ENCODE assay signal across 9 mouse cellular contexts in genomic region chr3:57663731-57664130, GRCm38 (mm10). TPM values are rescaled to one million over a fixed set of nuclear protein-coding genes. Genes with fewer than 3 reads are reported as not detected.
A peak's percentile ranks its signal among the peaks of the same experiment; 100 is the strongest.
DNase-seq lines count a peak whose midpoint lies in the region; ATAC-seq and TF ChIP-seq lines count a peak whose summit lies in the region.
"Had no signal": no experiment of that assay in that cellular context is flagged by ENCODE, and none has a peak within 500 bp of the region (broad histone marks: within the 10 kb centered on the region; RNA-seq: fewer than 3 reads in every experiment).

No protein-coding gene starts in this region.

- no peaks in the 10 kb centered on the region for H3K4me1 ChIP-seq in liver, adult 2 months (ENCODE audit: control insufficient read depth, insufficient read depth, low read length)
- H3K4me1 ChIP-seq in liver, embryonic 11.5 days (replicated peaks; ENCODE audit: control insufficient read depth, insufficient read depth, low read length), result no peaks in the 10 kb centered on the region
- H3K4me1 ChIP-seq in limb, embryonic 11.5 days (ENCODE audit: control insufficient read depth, insufficient read depth, low read length), result no peaks in the 10 kb centered on the region

- H3K4me2 ChIP-seq in liver, embryonic 11.5 days, result no peak overlapping the region
- no peak overlapping the region for H3K4me2 ChIP-seq in limb, embryonic 11.5 days (ENCODE audit: low read depth, severe bottlenecking)
- H3K4me2 ChIP-seq: hindbrain, embryonic 15.5 days had no signal

- no peaks in the 10 kb centered on the region for H3K79me2 ChIP-seq in liver, adult 2 months (ENCODE audit: control insufficient read depth, insufficient read depth, low read length)

- no peak overlapping the region for H3K4me3 ChIP-seq in liver, adult 2 months (ENCODE audit: insufficient read depth, low read depth, low read length)
- H3K4me3 ChIP-seq in liver, embryonic 11.5 days (ENCODE audit: low read depth, low read length), result no peak overlapping the region
- H3K4me3 ChIP-seq in limb, embryonic 11.5 days (ENCODE audit: low read depth, low read length), result no peak overlapping the region
- H3K4me3 ChIP-seq: hindbrain, embryonic 15.5 days had no signal

- 13% methylated on average over 6 of the region's 6 CpGs for WGBS in liver, adult 2 months
- 21% methylated on average over 6 of the region's 6 CpGs for WGBS in liver, embryonic 11.5 days
- 33% methylated on average over 6 of the region's 6 CpGs for WGBS in limb, embryonic 11.5 days

- ATAC-seq in cerebellum, adult (ENCODE audit: insufficient number of reproducible peaks, low FRiP score, low TSS enrichment), result no peak
- no peak for ATAC-seq in liver, embryonic 11.5 days (replicated peaks; ENCODE audit: low FRiP score)
- no peak for ATAC-seq in limb, embryonic 11.5 days (ENCODE audit: insufficient number of reproducible peaks, low FRiP score, low TSS enrichment, low read depth)

- no peaks in the 10 kb centered on the region for H3K36me3 ChIP-seq in liver, adult 2 months (ENCODE audit: control insufficient read depth, insufficient read depth, low read length)
- H3K36me3 ChIP-seq in liver, embryonic 11.5 days (ENCODE audit: control insufficient read depth, insufficient read depth, low read length), result no peaks in the 10 kb centered on the region
- no peaks in the 10 kb centered on the region for H3K36me3 ChIP-seq in limb, embryonic 11.5 days (ENCODE audit: control insufficient read depth, insufficient read depth, low read length)
- H3K36me3 ChIP-seq: hindbrain, embryonic 15.5 days had no signal

- H3K27ac ChIP-seq in liver, adult 2 months (replicated peaks; ENCODE audit: insufficient read depth, low read depth, low read length), result no peak overlapping the region
- H3K27ac ChIP-seq in liver, embryonic 11.5 days (ENCODE audit: low read depth, low read length), result no peak overlapping the region
- H3K27ac ChIP-seq in limb, embryonic 11.5 days (replicated peaks; ENCODE audit: low read depth, low read length), result no peak overlapping the region
- H3K27ac ChIP-seq: hindbrain, embryonic 15.5 days had no signal

- no peak overlapping the region for H3K9ac ChIP-seq in liver, adult 2 months (ENCODE audit: low read depth, low read length)
- no peak overlapping the region for H3K9ac ChIP-seq in liver, embryonic 11.5 days (ENCODE audit: low read depth, low read length)
- H3K9ac ChIP-seq in limb, embryonic 11.5 days (ENCODE audit: low read length), result no peak overlapping the region
- H3K9ac ChIP-seq: hindbrain, embryonic 15.5 days had no signal

- H3K9me3 ChIP-seq in liver, embryonic 11.5 days (ENCODE audit: control insufficient read depth, low read length), result no peaks in the 10 kb centered on the region
- H3K9me3 ChIP-seq in limb, embryonic 11.5 days (ENCODE audit: control insufficient read depth, low read length), result no peaks in the 10 kb centered on the region
- H3K9me3 ChIP-seq: hindbrain, embryonic 15.5 days had no signal

- peak; percentile 56 for DNase-seq in cerebellum, adult 9-10 months
- peak; percentile 59 for DNase-seq in liver, adult 2 months (ENCODE audit: extremely low read depth, low read depth, low spot score)
- DNase-seq in liver, embryonic 11.5 days (ENCODE audit: low spot score), result no peak
- peak; percentile 74 for DNase-seq in ZHBTc4 (ENCODE audit: low read depth, low spot score)
- peak; percentile 44 for DNase-seq in fibroblast of lung, adult 2 months (ENCODE audit: low read depth)
- peak; percentile 68 for DNase-seq in limb, embryonic 11.5 days (ENCODE audit: low spot score)
- DNase-seq in skeletal muscle tissue, adult 2 months (ENCODE audit: low read depth, low spot score), result peak; percentile 41

- no peaks in the 10 kb centered on the region for H3K27me3 ChIP-seq in liver, adult 2 months (ENCODE audit: control insufficient read depth, insufficient read depth, low read length)
- no peaks in the 10 kb centered on the region for H3K27me3 ChIP-seq in liver, embryonic 11.5 days (replicated peaks; ENCODE audit: control insufficient read depth, insufficient read depth, low read length)
- H3K27me3 ChIP-seq in limb, embryonic 11.5 days (ENCODE audit: control insufficient read depth, insufficient read depth, low read length), result no peaks in the 10 kb centered on the region
- H3K27me3 ChIP-seq: hindbrain, embryonic 15.5 days had no signal

- TF ChIP-seq CTCF in liver, adult 2 months (IDR thresholded peaks at IDR 0.05; ENCODE audit: low read depth, low read length), result peak; percentile 31

- no peak for TF ChIP-seq POLR2A in liver, adult 2 months (IDR thresholded peaks at IDR 0.05; ENCODE audit: extremely low read depth, insufficient read depth, low read length)

RNA-seq across cellular contexts. Expression of gene Commd2, which starts 12.2 kb away (rescaled TPM):
- total RNA-seq in liver, adult 2 months (2014; rRNA removed), result 17.3 and 21.2 TPM in 2 replicates
- polyA plus RNA-seq in liver, adult 2 months (2012; rRNA removed), result 13.4 and 13.9 TPM in 2 replicates
- 69.7 and 70.6 TPM in 2 replicates for polyA plus RNA-seq in liver, embryonic 11.5 days (2014; fragmentation: Nextera tagmentation; extraction: Ambion mirVana)
- 77.3 and 84.7 TPM in 2 replicates for polyA plus RNA-seq in limb, embryonic 11.5 days (2014; fragmentation: Nextera tagmentation; extraction: Ambion mirVana)

RNA-seq across cellular contexts. Expression of gene Ankub1, which starts 28.9 kb away (rescaled TPM):
- total RNA-seq in liver, adult 2 months (2014; rRNA removed), result 0.18 and 0.34 TPM in 2 replicates
- 0.12 and 0.14 TPM in 2 replicates for polyA plus RNA-seq in liver, adult 2 months (2012; rRNA removed)
- not detected in 2 replicates for polyA plus RNA-seq in liver, embryonic 11.5 days (2014; fragmentation: Nextera tagmentation; extraction: Ambion mirVana)
- 0.05 TPM in 1 of 2 replicates, not detected in the other for polyA plus RNA-seq in limb, embryonic 11.5 days (2014; fragmentation: Nextera tagmentation; extraction: Ambion mirVana)
